Mouse (Mus musculus): ENCODE measurements around the gene Kti12.

The Kti12 gene

GRCm38 (mm10) chr4:108873746-108874145 is 26.2 kb downstream of the Kti12 start:
- no peak for DNase-seq

- DNase-seq, result no peak
These were observed 30.3 kb downstream of the Kti12 start for GRCm38 (mm10) chr4:108877901-108878300.

- peak; percentile 90 for DNase-seq
These were observed 31.6 kb downstream of the Kti12 start, which contains the start of gene Rab3b for GRCm38 (mm10) chr4:108878963-108879822. TSS of gene Rab3b (plus strand) at chr4:108879063.

- peak; percentile 33 for DNase-seq
These were observed 36.2 kb downstream of the Kti12 start for GRCm38 (mm10) chr4:108883815-108884214.

- DNase-seq, result no peak
These were observed 39.9 kb downstream of the Kti12 start for GRCm38 (mm10) chr4:108887456-108887855.

- no peak for DNase-seq
These were observed 43.3 kb downstream of the Kti12 start for GRCm38 (mm10) chr4:108890876-108891275.
